In the genomic region with DNA sequence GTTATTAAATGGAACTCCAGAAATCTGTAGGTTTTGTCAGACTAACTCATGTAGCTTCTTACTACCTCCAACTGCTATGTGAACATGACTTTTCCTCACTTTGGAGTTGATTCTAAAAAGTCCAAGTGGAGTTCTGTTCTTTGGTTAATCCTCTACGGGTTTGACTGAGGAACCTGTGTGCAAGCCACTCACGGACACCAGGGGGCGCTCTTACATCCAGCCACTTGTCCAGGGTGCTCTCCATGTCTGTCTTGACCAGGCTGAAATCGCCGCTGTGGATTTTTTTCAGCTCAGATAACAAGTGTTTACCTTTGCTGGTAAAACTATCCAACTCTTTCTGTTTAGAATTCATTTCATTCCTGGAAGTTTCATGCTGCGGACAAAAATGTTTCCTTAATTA, we compare ENCODE assay signal across 9 mouse cellular contexts.
DNase-seq lines count a peak whose midpoint lies in the region; ATAC-seq and TF ChIP-seq lines count a peak whose summit lies in the region.
"Had no signal": no experiment of that assay in that cellular context is flagged by ENCODE, and none has a peak within 500 bp of the region (broad histone marks: within the 10 kb centered on the region; RNA-seq: fewer than 3 reads in every experiment).

No protein-coding gene starts in this region.

- H3K27me3 ChIP-seq in E14TG2a.4 (ENCODE audit: insufficient read depth, low read length), result no peaks in the 10 kb centered on the region
- H3K27me3 ChIP-seq: limb, embryonic 15.5 days had no signal

- no peaks in the 10 kb centered on the region for H3K9me3 ChIP-seq in E14TG2a.4 (ENCODE audit: low read length)
- H3K9me3 ChIP-seq: limb, embryonic 15.5 days had no signal

- peak; percentile 81; the same call in 1 of the 2 replicates for ATAC-seq in common myeloid progenitor, adult 5-6 weeks (replicated peaks; ENCODE audit: low read depth, poor library complexity, severe bottlenecking)

- TF ChIP-seq CTCF in E14TG2a.4 (conservative IDR thresholded peaks at IDR 0.05; ENCODE audit: low read length), result peak; percentile 94

- DNase-seq in adipocyte (ENCODE audit: low spot score), result peak; percentile 63
- DNase-seq in heart, adult 8-10 months (ENCODE audit: low spot score), result peak; percentile 54
- peak; percentile 50 for DNase-seq in layer of hippocampus, adult 9-11 months
- DNase-seq in lung, postnatal 36 days, result peak; percentile 83
- peak; percentile 44 for DNase-seq in skeletal muscle tissue, adult 2 months (ENCODE audit: low read depth, low spot score)
- DNase-seq in yolk sac, embryonic 10.5 days (ENCODE audit: low spot score), result peak; percentile 38

- H3K4me1 ChIP-seq in E14TG2a.4 (replicated peaks; ENCODE audit: low read depth, low read length), result peaks cover 4% of the 10 kb centered on the region; the same call in 1 of the 2 replicates

- H3K4me3 ChIP-seq in E14TG2a.4 (replicated peaks; ENCODE audit: low read length), result no peak overlapping the region
- H3K4me3 ChIP-seq: limb, embryonic 15.5 days had no signal

- H3K36me3 ChIP-seq in E14TG2a.4 (ENCODE audit: insufficient read depth, low read length), result no peaks in the 10 kb centered on the region
- H3K36me3 ChIP-seq: limb, embryonic 15.5 days had no signal
